Mouse (Mus musculus) c-Kit-positive CD71-positive TER-119-negative erythroid progenitor cells, embryonic 14.5 days (primary cell): ENCODE measurements around the gene Gpam.

Experiments
- DNase-seq: peaks from one replicate; pipeline ENCODE4 v3.0.0-alpha.2; 2013; ENCODE audit warnings: low read depth

Gpam gene

GRCm38 (mm10) chr19:55101659-55102058, 25.4 kb downstream of the Gpam start:
- DNase-seq = no peak

DNA sequence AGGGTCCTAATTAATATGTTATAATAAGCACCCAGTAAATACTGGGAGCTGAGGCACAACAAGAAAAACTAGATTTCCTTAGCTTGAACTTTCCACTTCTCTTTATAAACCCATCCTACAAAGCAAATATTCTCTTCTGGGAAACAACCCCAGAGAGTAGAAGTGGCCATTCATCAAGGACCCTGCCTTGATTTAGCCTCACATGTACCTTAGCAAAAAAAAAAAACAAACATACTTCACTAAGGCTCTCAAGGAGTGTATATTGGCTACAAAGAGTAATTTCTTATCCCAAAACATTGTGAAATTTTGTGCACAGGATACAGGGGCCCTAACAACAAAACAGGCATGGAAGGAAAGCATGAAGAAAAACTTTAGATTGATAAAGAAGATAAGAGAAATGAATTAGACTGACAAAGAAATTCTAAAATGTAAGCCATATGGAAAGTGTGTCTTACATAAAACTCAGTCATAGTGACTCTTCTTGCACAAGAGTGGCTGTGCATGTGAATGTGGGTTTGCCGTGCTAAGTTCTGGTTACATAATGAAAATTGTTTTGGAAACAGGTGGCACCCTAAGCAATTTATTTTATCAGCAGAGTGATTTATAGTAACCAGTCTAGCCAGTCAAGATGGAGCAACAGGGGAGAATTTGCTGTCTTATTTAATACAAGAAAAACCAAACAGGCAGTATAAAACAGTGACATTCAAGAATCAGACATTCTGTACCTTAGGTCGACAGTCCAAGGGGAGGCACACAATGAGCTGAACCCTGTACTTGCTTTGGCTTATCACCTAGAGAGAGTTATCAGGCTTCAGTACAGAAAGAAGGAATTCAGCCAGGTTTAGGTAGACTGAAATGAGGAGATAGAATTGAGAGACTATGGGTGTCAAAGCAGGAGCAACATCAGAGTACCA, 26.6 kb downstream of the Gpam start:
- no peak for DNase-seq

DNA sequence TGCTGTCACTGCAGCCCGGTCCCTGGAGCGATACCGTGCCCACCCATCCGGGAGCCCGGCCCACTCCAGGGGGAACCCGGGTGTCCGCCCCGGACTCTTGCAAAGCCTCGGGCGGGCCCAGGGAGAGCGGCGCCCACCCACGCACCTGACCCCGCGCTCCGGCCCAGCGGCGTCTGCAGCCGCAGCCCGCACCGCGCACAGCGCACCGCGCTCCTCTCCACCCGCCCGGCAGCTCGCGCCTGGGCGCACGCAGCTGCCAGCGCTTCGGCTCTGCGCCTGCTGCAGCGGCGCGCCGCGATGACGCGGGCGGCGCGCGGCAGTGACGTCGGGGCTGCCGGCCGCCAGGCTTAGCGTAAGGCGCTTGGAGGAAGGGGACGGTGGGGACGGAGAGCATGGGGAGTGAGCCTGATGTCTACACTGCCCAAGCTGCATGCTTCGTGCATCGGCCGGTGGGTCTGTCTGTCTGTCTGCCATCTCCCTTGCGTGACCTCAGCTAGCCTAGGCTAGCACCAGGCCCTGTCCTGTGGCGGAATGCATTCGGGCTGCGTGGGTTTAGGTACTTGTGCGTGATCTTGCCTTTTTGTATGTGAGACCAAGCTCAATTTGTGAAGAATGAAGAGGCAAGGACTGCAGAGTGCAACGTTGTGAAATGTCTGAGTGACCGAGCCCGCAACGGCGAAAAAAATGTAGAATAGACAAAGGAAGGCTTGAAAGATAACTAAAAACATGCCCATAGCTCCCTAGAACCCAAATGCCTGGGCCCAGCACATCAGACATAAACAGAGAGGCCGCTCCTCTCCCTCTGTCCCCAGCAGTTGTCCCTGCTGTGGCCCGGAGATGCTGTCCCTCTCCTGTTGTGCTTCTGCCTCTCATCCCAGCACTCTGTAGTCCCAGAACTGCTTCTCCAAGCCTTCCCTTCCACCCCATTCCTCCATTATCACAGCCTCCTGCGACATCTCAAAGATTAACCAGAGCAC, 27.6 kb downstream of the Gpam start:
- no peak for DNase-seq

DNA sequence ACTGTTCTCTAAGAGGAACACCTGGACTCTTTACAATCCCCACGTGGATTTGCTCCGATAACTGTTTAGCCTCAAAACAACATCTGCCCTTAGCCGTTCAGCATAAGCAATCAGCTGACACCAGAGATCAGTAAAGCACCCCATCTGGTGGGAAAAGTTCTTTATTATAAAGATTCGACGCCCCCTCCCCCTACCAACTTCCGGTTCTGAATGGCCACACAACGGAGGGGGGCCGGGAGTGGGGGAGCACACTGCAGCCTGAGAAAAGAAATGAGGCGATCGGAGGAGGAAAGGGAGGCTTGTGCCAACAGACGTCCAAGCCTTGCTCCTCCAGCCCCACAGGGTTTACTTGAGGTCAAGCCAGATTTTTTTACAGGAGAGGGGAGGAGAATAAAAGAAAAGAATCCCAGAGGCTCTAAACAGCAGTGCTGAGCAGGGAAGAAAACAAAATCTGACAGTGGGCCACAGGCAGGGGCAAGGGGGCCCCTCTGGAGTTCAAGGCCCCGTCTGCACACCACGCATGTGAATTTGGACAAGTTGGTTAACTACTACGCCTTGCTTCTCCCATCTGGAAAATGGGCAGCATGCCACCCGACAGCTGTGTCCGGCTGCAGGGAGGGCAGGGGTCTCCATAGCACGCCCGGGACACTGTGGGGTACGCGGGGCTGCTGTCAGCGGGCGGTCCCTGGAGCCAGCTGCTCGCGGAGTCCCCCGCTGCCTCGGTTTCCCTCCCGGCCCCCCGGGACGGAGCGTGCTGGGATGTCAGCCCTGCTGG, 28.4 kb downstream of the Gpam start:
- DNase-seq = no peak

DNA sequence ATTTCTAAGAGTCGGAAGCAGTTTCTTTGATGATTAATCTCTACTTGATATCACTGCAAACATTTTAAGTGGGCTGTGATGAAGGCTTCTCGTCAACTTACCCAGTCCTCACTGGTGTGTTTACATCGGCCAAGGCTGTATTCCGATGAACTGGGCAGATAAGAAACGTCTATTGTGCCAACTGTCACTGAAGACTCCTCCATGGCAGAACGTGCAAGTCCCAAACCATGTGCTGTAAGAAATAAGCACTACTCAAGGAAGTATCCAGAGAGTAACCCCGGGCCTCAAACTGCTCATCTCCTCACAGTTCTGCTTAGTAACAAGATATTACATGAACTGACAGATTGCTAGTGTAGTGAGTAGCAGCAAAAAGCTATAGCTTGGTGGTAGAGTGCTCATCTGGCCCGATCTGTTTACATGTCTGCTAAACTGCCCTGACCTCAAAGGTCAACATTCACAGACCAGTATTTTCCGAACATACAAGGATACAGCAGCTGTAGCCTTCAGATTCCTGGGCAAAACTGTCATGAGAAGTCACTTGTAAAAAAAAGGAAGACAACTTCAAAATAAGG, 29.6 kb downstream of the Gpam start:
- DNase-seq = no peak

DNA sequence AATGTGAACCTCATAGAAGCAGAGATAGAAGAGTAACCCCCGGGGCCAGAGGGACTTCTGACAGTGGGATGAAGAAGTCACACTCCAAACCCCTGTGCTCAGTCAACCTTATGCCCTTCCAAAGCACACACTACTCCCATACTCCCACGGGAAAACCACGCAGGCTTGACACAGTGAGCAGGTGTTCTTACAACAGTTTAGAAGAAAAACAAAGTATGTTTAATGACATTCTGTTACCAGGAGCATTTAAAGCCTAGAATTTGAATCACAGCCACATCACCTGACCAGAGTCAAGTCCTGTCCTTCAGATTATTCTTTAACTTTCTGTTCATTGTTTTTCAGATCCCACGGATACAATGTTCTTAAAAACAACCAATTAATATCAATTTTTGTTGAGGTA, 30.4 kb downstream of the Gpam start:
- no peak for DNase-seq

- no peak for DNase-seq
These were observed 31.5 kb downstream of the Gpam start for GRCm38 (mm10) chr19:55095547-55095946.

- DNase-seq = no peak
These were observed 35.2 kb downstream of the Gpam start for GRCm38 (mm10) chr19:55091602-55092413.

- no peak for DNase-seq
These were observed 36.2 kb downstream of the Gpam start for GRCm38 (mm10) chr19:55090885-55091284.

- no peak for DNase-seq
These were observed 36.9 kb downstream of the Gpam start for GRCm38 (mm10) chr19:55090142-55090541.

DNA sequence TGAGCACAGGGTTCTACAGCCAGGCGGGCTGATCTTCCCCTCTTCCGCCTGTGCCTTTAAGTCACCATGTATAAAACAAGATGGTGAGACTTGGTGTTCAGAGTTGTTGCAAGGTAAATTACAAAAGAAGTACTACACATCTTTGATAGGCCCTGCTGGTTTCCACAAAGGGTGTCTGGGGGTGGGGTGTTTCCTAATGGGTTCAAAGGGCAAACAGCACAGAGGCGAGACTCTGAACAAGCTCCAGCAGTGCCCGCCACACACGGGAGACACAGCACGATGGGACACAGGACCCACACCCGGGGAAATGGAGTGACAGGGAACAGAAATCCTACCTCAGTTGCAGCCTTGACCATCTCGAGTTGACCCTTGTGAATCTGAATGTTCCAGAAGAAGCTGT, 39.3 kb downstream of the Gpam start:
- no peak for DNase-seq

DNA sequence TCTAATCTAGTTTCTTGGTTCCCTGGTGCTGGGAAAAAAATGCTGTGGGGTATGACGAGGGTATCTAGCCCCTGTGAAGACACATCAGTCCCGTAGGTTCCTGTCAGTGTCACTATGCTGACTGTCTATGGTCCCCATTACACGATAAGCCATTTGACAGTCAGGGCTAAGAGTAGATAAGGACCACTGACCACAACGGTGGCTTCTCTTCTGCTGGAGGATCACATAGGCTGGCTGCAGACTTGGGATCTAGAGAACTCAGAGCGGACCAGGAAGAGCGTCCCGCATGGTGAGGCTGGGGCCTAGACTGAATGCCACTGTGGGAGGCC, 41.2 kb downstream of the Gpam start:
- no peak for DNase-seq

DNA sequence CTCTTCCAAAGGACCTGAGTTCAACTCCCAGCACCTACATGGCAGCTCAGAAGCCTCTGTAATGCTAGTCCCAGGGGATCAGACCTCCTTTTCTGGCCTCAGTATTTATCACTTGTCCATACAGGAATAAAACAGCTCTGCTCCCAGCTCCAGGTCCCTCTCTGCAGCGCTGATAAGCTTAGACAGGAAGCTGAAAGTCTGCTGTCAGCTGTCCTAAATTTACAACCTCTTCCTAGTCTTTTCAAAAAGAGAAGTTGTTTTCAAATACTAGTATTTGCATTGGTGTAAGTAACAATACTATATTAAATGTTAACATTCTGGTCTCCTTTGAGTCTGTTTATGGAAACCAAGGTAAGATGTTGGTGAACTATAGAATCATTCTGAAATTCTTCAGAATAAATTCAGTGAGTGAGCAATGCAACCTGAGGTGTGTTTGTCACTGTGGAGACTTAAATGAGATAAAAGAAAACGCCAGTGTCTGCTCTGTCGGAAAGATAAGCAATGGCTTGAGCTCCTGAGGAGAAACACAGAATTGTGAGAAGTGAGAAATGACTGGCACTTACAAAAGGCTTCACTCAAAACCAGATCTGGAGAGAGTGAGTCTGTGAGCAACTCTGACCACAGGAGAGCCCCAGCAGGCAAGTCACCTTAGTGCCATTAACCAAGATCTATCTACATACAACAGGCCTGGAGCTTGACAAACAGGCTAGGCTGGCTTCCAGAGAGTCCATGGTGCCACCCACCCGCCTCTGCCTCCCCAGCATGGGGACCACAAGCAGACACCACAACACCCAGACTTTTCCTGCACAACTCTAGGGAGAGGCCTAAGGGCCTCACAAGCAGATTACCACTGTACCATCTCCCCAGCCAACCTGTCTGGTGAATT, 41.8 kb downstream of the Gpam start:
- no peak for DNase-seq

GRCm38 (mm10) chr19:55076822-55077221, 50.2 kb downstream of the Gpam start:
- no peak for DNase-seq

DNA sequence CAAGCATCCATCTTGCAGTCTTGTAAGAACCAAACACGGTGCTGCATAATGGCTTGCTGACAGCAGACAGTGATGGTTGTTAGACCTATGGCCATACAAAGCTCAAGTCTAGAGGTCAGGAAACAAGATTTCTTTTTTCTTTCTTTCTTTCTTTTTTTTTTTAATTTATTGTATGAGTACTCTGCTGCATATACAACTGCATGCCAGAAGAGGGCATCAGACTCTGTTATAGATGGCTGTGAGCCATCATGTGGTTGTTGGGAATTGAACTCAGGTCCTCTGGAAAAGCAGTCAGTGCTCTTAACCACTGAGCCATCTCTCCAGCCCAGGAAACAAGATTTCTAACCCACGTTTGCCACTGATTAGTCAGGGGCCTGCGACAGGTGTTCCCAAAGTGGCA, 54.0 kb downstream of the Gpam start:
- no peak for DNase-seq

- DNase-seq = no peak
These were observed 58.0 kb downstream of the Gpam start for GRCm38 (mm10) chr19:55069054-55069453.

GRCm38 (mm10) chr19:55063272-55063671, 63.8 kb downstream of the Gpam start:
- no peak for DNase-seq

DNA sequence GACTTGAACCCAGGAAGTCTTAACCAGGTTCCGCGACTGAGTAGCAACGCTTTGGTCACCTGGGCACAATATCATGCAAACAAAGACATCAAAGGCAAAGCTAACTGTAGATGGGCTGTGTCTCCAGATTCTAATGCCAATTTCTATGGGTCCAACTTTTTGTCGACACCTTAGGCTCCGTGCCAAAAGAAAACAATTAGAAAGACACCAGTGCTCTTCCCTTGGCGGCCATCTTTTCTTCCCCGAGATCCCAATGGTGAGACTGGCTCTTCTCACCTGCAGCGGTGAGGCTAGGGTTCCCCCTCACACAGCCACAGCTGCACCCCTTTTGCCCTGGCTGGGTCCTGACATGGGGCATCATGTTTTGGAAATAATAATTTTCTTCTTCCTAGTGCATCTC, 64.5 kb downstream of the Gpam start:
- DNase-seq = no peak

- peak; percentile 34 for DNase-seq
These were observed 65.1 kb downstream of the Gpam start for GRCm38 (mm10) chr19:55061951-55062350.

DNA sequence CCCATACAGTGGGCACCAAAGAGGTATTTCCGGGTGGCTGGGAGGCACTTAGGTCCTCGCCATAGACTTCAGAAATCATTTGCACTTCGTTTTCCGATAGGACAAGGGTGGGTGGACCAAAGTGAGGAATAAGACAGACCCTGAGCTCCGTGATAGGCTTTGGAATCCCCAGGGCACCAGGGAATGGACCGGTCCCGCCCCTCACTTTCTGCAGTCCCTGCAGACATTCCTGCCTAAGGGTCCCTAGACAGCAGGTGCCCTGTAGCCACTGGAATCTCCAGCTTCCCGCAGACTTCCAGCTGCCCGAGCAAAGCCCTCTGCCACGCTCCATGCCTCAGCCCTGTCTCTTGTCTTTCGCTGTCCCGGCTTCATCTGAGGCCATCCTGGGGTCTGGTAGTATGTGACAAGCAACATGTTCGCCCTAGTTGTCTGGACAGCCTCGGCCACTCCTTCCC, 65.6 kb downstream of the Gpam start:
- no peak for DNase-seq
